Mouse (Mus musculus): ENCODE measurements around the gene Ccdc85b.
A peak's percentile ranks its signal among the peaks of the same experiment; 100 is the strongest.
"Not testable (repeated sequence)": the region's sequence is repeated elsewhere in the genome, so short reads cannot be mapped to it uniquely, and the experiment has no call there.

Gene Ccdc85b

DNA sequence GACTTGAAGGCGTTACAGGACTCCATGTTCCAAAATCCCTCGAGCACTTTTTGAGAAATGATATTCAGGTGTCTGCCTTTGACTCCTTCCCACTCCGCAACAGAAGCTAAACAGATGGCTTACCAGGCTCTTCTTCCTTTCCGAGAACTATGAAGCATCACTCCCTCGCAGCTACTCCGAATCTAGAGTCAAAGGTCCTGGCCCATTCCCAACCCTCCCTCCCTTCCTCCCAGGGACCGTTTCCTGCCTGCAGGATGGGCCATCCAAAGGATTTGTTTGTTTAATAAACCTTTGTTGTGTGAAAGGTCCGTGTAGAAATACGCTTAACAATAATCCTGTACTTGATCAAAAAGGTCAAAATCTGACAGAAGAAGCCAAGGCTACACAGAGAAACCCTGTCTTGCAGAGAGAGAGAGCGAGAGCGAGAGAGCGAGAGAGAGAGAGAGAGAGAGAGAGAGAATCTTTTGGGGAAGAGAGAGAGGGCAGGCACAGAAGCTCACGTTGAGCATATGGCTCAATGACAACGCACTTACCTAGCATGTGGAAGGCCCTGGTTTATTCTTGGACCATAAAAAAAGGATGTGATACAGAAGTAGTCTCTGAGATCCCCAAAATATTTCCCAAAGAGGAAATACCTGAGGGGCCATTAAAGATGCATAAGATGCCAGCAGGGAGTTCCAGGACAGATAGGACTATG is at the start of gene Ccdc85b:
Ccdc85b (minus strand) TSS at position 149 of the 697 bp plus-strand sequence.
- DNase-seq (ENCODE audit: low spot score in 2 of 2) = peak in 1 of 2 experiments; percentile 3

GRCm38 (mm10) chr19:5503687-5504086 is 46.0 kb upstream of the Ccdc85b start, which contains the start of gene 1700020D05Rik:
Gene 1700020D05Rik (minus strand): TSS chr19:5503787.
- no peak for DNase-seq (ENCODE audit: low spot score in 2 of 2)

DNA sequence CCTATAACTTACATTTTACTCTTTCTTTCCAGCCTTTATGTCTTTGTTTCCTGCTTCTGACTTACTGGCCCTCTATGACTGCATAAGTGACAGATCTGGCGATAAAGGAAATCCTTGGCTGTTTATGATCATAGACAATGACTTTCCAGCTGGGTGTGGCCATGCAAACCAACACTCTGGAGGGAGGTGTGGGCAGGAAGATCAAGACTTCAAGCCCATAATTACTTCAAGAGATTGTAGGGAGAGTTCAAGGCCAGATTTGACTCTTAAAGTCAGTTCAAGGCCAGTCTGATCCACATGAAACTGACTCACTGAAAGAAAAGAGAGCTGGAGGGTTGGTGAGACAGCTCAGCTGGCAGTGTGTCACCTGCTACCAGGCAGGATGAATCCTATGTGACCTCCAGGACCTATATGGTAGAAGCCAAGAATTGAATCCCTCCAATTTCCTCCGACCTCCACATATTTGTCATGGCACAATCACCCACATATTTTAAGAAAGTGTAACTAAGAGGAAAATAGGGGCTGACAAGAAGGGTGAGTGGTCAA is 42.7 kb upstream of the Ccdc85b start:
- DNase-seq (ENCODE audit: low spot score in 2 of 2) = no peak

- no peak for DNase-seq (ENCODE audit: low spot score in 2 of 2)
Observed at GRCm38 (mm10) chr19:5496052-5496370, 38.3 kb upstream of the Ccdc85b start.

DNA sequence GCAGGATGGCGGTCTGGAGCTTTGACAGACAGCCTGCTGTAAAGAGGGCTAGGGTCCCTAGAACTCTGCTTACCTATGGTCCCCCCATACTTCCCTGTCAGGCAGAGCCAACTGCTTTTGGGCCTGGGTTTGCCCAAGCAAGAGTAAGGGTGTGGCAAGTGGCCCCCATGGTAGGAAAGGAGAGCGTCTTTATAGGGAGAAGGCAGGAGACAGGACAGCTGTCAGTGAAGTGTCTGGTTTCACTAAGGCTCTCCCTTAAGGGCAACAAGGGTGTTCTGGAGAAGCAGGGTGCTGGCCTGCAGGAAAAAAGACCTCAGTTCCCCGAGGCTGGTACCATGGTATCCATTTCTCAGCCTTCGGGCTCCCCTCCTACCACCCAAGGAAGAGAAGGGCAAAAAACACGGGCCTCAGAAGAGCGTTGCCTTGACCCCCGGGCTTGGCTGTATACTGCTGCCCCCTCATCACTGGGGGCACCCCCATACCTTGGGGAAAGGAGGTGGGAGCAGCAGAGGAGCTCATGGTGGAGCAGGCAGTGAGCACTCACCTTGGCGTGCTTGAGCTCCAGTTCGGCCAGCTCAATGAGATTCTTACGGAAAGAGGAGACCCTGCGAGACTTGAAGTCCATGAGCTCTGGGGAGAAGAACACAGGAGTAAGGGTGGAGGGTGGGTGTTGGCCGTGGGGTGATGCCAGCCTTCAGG is 37.8 kb upstream of the Ccdc85b start:
- DNase-seq (ENCODE audit: low spot score in 2 of 2) = no peak

- DNase-seq (ENCODE audit: low spot score in 2 of 2) = no peak
Observed at GRCm38 (mm10) chr19:5494314-5494713, 36.6 kb upstream of the Ccdc85b start.

- not testable (repeated sequence) for DNase-seq (ENCODE audit: low spot score in 2 of 2)
Observed at GRCm38 (mm10) chr19:5493301-5493721, 35.6 kb upstream of the Ccdc85b start.

- no peak for DNase-seq (ENCODE audit: low spot score in 2 of 2)
Observed at GRCm38 (mm10) chr19:5492641-5493040, 34.9 kb upstream of the Ccdc85b start.

DNA sequence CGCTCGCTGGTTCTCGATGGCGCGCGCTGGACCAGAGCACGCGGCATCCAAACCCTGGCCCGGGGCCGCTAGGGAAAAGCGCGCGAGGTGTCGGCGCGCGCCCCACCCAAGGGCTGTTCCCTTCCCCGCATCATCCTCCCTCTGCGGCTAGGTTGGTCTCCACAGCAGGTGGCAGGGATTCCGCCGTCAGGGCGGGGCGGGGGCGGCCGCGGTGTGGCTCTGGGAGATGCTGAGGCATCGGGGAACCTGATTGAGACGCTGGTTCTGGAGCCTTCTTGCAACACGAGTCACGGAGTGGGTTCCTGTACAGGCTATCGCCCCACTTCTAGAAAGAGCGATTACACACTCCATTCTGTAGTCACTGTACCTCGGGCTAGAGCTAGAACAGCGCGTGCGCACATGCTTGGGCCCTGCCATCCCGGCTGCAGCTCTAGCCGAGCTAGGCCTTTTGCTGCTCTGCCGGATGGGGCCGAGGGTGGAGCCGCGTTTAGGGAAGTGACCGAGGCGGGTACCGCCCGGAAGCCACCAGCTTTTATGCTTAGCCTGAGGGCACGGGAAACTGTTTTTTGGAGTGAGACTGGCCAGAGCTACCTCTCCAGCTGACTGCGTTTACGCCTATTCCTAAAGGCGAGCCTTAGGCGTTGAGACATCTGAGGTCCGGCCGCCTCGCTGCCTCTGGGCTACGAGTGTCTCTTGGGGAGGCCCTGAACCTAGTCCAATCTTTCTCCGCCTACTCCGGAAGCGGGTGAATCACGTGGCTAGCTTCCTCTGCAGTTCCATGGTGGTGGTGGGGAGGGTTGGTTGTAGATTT is 33.4 kb upstream of the Ccdc85b start:
- DNase-seq (ENCODE audit: low spot score in 2 of 2) = peak; percentile 77 to 82

GRCm38 (mm10) chr19:5490313-5490897 is 32.7 kb upstream of the Ccdc85b start, which contains the start of gene Cfl1:
Gene Cfl1 (plus strand): TSS chr19:5490455.
- peak; percentile 94 to 96 for DNase-seq (ENCODE audit: low spot score in 2 of 2)

GRCm38 (mm10) chr19:5489721-5490120 is 32.0 kb upstream of the Ccdc85b start:
- DNase-seq (ENCODE audit: low spot score in 2 of 2) = not testable (repeated sequence)

DNA sequence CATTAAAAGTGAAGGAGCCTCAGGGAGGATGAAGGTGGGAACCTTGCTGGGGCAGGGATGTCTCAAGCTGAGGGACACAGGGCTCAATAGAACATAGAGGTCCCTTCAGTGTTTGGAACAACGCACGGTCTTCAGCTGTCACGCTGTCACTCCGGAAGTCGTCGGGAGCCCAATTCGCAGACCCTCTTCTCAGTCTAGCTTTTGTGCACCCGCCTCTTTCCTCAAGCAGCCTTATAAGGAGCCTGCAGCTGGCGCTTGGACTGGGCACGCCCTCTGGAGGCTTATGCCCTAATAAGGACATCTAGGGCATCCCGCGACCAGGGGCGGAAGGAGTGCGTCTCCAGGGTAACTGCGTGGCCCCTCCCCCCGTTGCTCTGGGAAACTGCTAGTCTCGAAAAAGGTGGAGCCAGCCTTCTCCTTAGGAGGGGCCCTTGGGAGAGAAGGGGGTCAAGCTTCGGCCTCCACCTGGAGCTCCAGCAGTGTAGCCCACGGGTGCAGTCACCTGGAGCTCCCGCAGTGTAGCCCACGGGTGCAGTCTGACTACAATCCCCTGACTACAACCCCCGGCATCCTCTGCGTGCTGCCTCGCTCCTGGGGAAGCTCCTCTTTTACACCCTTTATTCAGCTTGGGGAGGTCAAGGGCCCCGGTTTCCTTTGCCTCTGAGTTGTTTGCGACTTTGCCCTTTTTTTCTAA is 31.3 kb upstream of the Ccdc85b start:
- DNase-seq (ENCODE audit: low spot score in 2 of 2) = peak; percentile 98 to 99

- peak; percentile 94 to 96 for DNase-seq (ENCODE audit: low spot score in 2 of 2)
Observed at GRCm38 (mm10) chr19:5487768-5488550, 30.3 kb upstream of the Ccdc85b start, which contains the start of gene Mus81. Gene Mus81 (minus strand): TSS chr19:5488402.

GRCm38 (mm10) chr19:5486771-5487170 is 29.1 kb upstream of the Ccdc85b start:
- DNase-seq (ENCODE audit: low spot score in 2 of 2) = no peak

- DNase-seq (ENCODE audit: low spot score in 2 of 2) = no peak
Observed at GRCm38 (mm10) chr19:5486286-5486685, 28.6 kb upstream of the Ccdc85b start.

DNA sequence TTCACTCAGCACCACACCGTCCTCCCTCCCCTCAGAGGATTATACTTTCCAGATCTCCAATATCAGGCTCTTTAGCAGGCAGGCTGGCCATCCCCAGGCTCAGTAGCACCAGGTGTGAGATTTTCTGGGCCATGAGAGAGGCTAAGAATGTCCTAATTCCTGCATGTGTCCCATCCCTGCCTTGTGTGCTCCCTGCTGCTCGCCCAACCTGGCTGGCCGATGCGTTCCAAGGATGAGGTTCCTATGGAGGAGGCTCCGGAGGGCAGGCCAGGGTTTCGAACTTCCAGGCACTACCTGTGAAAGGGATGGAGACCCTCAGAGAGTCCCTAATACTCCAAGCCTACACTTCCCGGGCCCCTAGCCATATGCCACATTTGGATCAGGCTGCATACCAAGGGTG is 28.1 kb upstream of the Ccdc85b start:
- DNase-seq (ENCODE audit: low spot score in 2 of 2) = no peak

- DNase-seq (ENCODE audit: low spot score in 2 of 2) = no peak
Observed at GRCm38 (mm10) chr19:5485371-5485770, 27.7 kb upstream of the Ccdc85b start.

DNA sequence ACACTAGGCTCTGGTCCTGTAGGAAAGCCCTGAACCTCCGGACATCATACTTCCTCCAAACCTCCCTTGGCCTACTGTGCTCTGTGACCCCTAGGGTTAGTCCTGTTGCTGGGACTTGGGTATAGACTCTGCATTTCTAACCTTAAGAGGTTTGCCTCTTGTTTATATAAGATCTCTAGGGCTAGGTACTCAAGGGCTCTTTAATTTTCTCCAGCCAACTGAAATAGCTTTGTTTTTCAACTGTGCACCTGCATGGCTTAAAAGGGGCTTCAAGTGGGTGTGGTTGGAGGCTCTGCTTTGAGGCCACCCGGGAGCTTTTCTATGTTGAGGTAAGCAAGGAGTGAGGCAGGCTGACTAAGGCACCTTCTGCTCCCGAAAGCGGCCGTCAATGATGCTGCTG is 26.8 kb upstream of the Ccdc85b start:
- no peak for DNase-seq (ENCODE audit: low spot score in 2 of 2)

GRCm38 (mm10) chr19:5483386-5484359 is 26.0 kb upstream of the Ccdc85b start:
- no peak for DNase-seq (ENCODE audit: low spot score in 2 of 2)
